Mouse (Mus musculus): ENCODE measurements around the gene Sfi1.
"Not testable (repeated sequence)": the region's sequence is repeated elsewhere in the genome, so short reads cannot be mapped to it uniquely, and the experiment has no call there.

Gene Sfi1

GRCm38 (mm10) chr11:3145359-3146165, 47.7 kb downstream of the Sfi1 start:
- in situ Hi-C loops (cut with MseI, MboI), result not testable (repeated sequence)

GRCm38 (mm10) chr11:3143984-3144383, 49.3 kb downstream of the Sfi1 start:
- in situ Hi-C loops (cut with MseI, MboI), result not testable (repeated sequence)

- in situ Hi-C loops (cut with MseI, MboI), result not testable (repeated sequence)
Measured at GRCm38 (mm10) chr11:3142413-3142812, 50.9 kb downstream of the Sfi1 start.

- in situ Hi-C loops (cut with MseI, MboI), result not testable (repeated sequence)
Measured at GRCm38 (mm10) chr11:3140967-3141535, 52.2 kb downstream of the Sfi1 start.

- in situ Hi-C loops (cut with MseI, MboI), result not testable (repeated sequence)
Measured at GRCm38 (mm10) chr11:3138323-3138722, 54.9 kb downstream of the Sfi1 start.

GRCm38 (mm10) chr11:3137279-3137678, 56.0 kb downstream of the Sfi1 start:
- in situ Hi-C loops (cut with MseI, MboI), result not testable (repeated sequence)

- in situ Hi-C loops (cut with MseI, MboI), result not testable (repeated sequence)
Measured at GRCm38 (mm10) chr11:3135956-3136355, 57.3 kb downstream of the Sfi1 start.

- in situ Hi-C loops (cut with MseI, MboI), result not testable (repeated sequence)
Measured at GRCm38 (mm10) chr11:3135391-3135790, 57.9 kb downstream of the Sfi1 start.

GRCm38 (mm10) chr11:3133360-3133759, 59.9 kb downstream of the Sfi1 start:
- in situ Hi-C loops (cut with MseI, MboI), result not testable (repeated sequence)

GRCm38 (mm10) chr11:3132957-3133356, 60.3 kb downstream of the Sfi1 start:
- in situ Hi-C loops (cut with MseI, MboI), result not testable (repeated sequence)

GRCm38 (mm10) chr11:3132001-3132400, 61.3 kb downstream of the Sfi1 start:
- in situ Hi-C loops (cut with MseI, MboI), result not testable (repeated sequence)

- in situ Hi-C loops (cut with MseI, MboI), result not testable (repeated sequence)
Measured at GRCm38 (mm10) chr11:3129852-3130251, 63.4 kb downstream of the Sfi1 start.

- in situ Hi-C loops (cut with MseI, MboI), result not testable (repeated sequence)
Measured at GRCm38 (mm10) chr11:3129276-3129675, 64.0 kb downstream of the Sfi1 start.

GRCm38 (mm10) chr11:3127303-3127795, 65.9 kb downstream of the Sfi1 start:
- in situ Hi-C loops (cut with MseI, MboI), result not testable (repeated sequence)

GRCm38 (mm10) chr11:3126478-3127302, 66.6 kb downstream of the Sfi1 start:
- in situ Hi-C loops (cut with MseI, MboI), result not testable (repeated sequence)

- in situ Hi-C loops (cut with MseI, MboI), result not testable (repeated sequence)
Measured at GRCm38 (mm10) chr11:3125922-3126321, 67.3 kb downstream of the Sfi1 start.

- in situ Hi-C loops (cut with MseI, MboI), result not testable (repeated sequence)
Measured at GRCm38 (mm10) chr11:3124932-3125810, 68.1 kb downstream of the Sfi1 start.

- in situ Hi-C loops (cut with MseI, MboI), result no loop called here
Measured at GRCm38 (mm10) chr11:3114403-3114802, 78.9 kb downstream of the Sfi1 start.

GRCm38 (mm10) chr11:3106154-3106553, 87.1 kb downstream of the Sfi1 start:
- in situ Hi-C loops (cut with MseI, MboI), result no loop called here

- in situ Hi-C loops (cut with MseI, MboI), result no loop called here
Measured at GRCm38 (mm10) chr11:3105261-3105731, 88.0 kb downstream of the Sfi1 start.

Data from mouse trophoblast stem cell (cell line).